Mouse (Mus musculus) hindbrain, embryonic 11.5 days (tissue): ENCODE data around the gene Dnm1. TPM values are rescaled to one million over a fixed set of nuclear protein-coding genes. Genes with fewer than 3 reads are reported as not detected.
"Not testable (repeated sequence)": the region's sequence is repeated elsewhere in the genome, so short reads cannot be mapped to it uniquely, and the experiment has no call there.

Experiments
- ATAC-seq: fragments of 200-750 bp; cut with Nextera tagmentation; 2 replicates; pipeline ENCODE4 v1.8.0; 2017; ENCODE audit warnings: mild to moderate bottlenecking, moderate TSS enrichment, moderate library complexity; ENCODE audit not compliant: low FRiP score
- DNase-seq: peaks from one replicate; pipeline ENCODE4 v3.0.0-alpha.2; 2015; ENCODE audit warnings: low spot score
- H3K27ac ChIP-seq: fragments of 300-500 bp; sonication (generic); 2 replicates; pipeline ENCODE4 v1.5.1; 2014; ENCODE audit warnings: mild to moderate bottlenecking, low read depth, low read length
- H3K27me3 ChIP-seq: fragments of 300-500 bp; sonication (generic); 2 replicates; pipeline ENCODE4 v1.6.1; 2014; ENCODE audit warnings: mild to moderate bottlenecking, low read length, moderate library complexity, mixed read lengths; ENCODE audit not compliant: control insufficient read depth, insufficient read depth
- H3K36me3 ChIP-seq: fragments of 300-500 bp; sonication (generic); 2 replicates; pipeline ENCODE4 v1.6.1; 2014; ENCODE audit warnings: mild to moderate bottlenecking, low read length, moderate library complexity, mixed read lengths; ENCODE audit not compliant: control insufficient read depth, insufficient read depth
- H3K4me1 ChIP-seq: fragments of 300-500 bp; sonication (generic); replicated peaks from 2 replicates; pipeline ENCODE4 v1.6.1; 2014; ENCODE audit warnings: low read length, mixed read lengths; ENCODE audit not compliant: control insufficient read depth, insufficient read depth
- H3K4me2 ChIP-seq: fragments of 300-500 bp; sonication (generic); replicated peaks from 2 replicates; pipeline ENCODE4 v1.6.1; 2014; ENCODE audit warnings: mild to moderate bottlenecking, low read depth, low read length
- H3K4me3 ChIP-seq: fragments of 300-500 bp; sonication (generic); 2 replicates; pipeline ENCODE4 v1.5.1; 2014; ENCODE audit warnings: low read depth, low read length
- H3K9ac ChIP-seq: fragments of 300-500 bp; sonication (generic); 2 replicates; pipeline ENCODE4 v1.6.1; 2014; ENCODE audit warnings: low read depth, low read length
- H3K9me3 ChIP-seq: fragments of 300-500 bp; sonication (generic); 2 replicates; pipeline ENCODE4 v1.6.1; 2016; ENCODE audit warnings: low read length; ENCODE audit not compliant: control insufficient read depth
- WGBS: fragments of 180-500 bp; shearing (Covaris S2); extraction: QIAGEN DNeasy Blood & Tissue Kit; methylation state at CpG from one replicate; pipeline ENCODE4 v1.1.7; 2014; 5-methylcytosine and 5-hydroxymethylcytosine counted together
- polyA plus RNA-seq: library from polyadenylated mRNA; unstranded; fragments of >200 nt; fragmentation: Nextera tagmentation; extraction: Ambion mirVana; gene quantifications from 2 replicates; pipeline ENCODE4 v1.2.1, GENCODE M21; 2014

Gene Dnm1
- polyA plus RNA-seq, 1 experiment from 2014 or later: 22.6 TPM

GRCm38 (mm10) chr2:32367315-32367714 lies 14.2 kb upstream of the Dnm1 start:
- H3K27me3 ChIP-seq: no peaks in the 10 kb centered on the region
- peaks cover 14% of the 10 kb centered on the region for H3K36me3 ChIP-seq
- 90% methylated on average over 5 of the region's 5 CpGs for WGBS
- no peak for DNase-seq
- H3K27ac ChIP-seq: no peak overlapping the region
- H3K4me2 ChIP-seq: no peak overlapping the region
- peaks cover 4% of the 10 kb centered on the region; the same call in 1 of the 2 replicates for H3K4me1 ChIP-seq
- no peak overlapping the region for H3K4me3 ChIP-seq
- no peaks in the 10 kb centered on the region for H3K9me3 ChIP-seq
- H3K9ac ChIP-seq: no peak overlapping the region
- ATAC-seq: no peak

GRCm38 (mm10) chr2:32364121-32364520 lies 11.0 kb upstream of the Dnm1 start:
- Histone ChIP-seq H3K27ac (no peak overlapping the region), H3K27me3 (peaks cover 4% of the 10 kb centered on the region), H3K9me3 (no peaks in the 10 kb centered on the region), H3K9ac (peak overlapping the region; percentile 85; the same call in 1 of the 2 replicates), H3K4me3 (peak overlapping the region; percentile 85), H3K4me1 (peaks cover 4% of the 10 kb centered on the region; the same call in 1 of the 2 replicates), H3K4me2 (peak overlapping the region; percentile 87), H3K36me3 (peaks cover 7% of the 10 kb centered on the region)
- no peak for ATAC-seq
- WGBS: 84% methylated on average over 8 of the region's 8 CpGs
- DNase-seq: no peak

- peak; percentile 33 for ATAC-seq
- WGBS: 11% methylated on average over 19 of the region's 19 CpGs
- no peak for DNase-seq
- no peaks in the 10 kb centered on the region for H3K9me3 ChIP-seq
- peak overlapping the region; percentile 85 for H3K4me3 ChIP-seq
- peaks cover 7% of the 10 kb centered on the region for H3K36me3 ChIP-seq
- peaks cover 4% of the 10 kb centered on the region; the same call in 1 of the 2 replicates for H3K4me1 ChIP-seq
- H3K27me3 ChIP-seq: peaks cover 4% of the 10 kb centered on the region
- H3K9ac ChIP-seq: peak overlapping the region; percentile 85
- H3K4me2 ChIP-seq: peak overlapping the region; percentile 87
- H3K27ac ChIP-seq: peak overlapping the region; percentile 56
Observed at GRCm38 (mm10) chr2:32363376-32364106, 10.4 kb upstream of the Dnm1 start.

- Histone ChIP-seq H3K4me2 (peak overlapping the region; percentile 87), H3K4me1 (peaks cover 4% of the 10 kb centered on the region; the same call in 1 of the 2 replicates), H3K27ac (peak overlapping the region; percentile 56), H3K27me3 (peaks cover 4% of the 10 kb centered on the region), H3K36me3 (peaks cover 7% of the 10 kb centered on the region), H3K9ac (peak overlapping the region; percentile 85), H3K4me3 (peak overlapping the region; percentile 85), H3K9me3 (no peaks in the 10 kb centered on the region)
- peak; percentile 94 for DNase-seq
- under 1% methylated on average over 53 of the region's 53 CpGs for WGBS
- peak; percentile 84 for ATAC-seq
Observed at GRCm38 (mm10) chr2:32362817-32363340, 9.7 kb upstream of the Dnm1 start.

- not testable (repeated sequence) for H3K9ac ChIP-seq, H3K4me1 ChIP-seq
Observed at GRCm38 (mm10) chr2:32362274-32362673, 9.1 kb upstream of the Dnm1 start.

GRCm38 (mm10) chr2:32361437-32361836 lies 8.3 kb upstream of the Dnm1 start:
- Histone ChIP-seq H3K4me1 (peaks cover 4% of the 10 kb centered on the region; the same call in 1 of the 2 replicates), H3K9me3 (no peaks in the 10 kb centered on the region), H3K9ac (peak overlapping the region; percentile 35), H3K4me2 (peak overlapping the region; percentile 56), H3K27me3 (peaks cover 4% of the 10 kb centered on the region), H3K36me3 (0 out of 2 replicates have a peak, but pooled peaks cover 2% of the 10 kb centered on the region), H3K4me3 (peak overlapping the region; percentile 29), H3K27ac (no peak overlapping the region)
- WGBS: 2% methylated on average over 24 of the region's 24 CpGs
- ATAC-seq (peak; percentile 55; the same call in 1 of the 2 replicates), DNase-seq (peak; percentile 66)

More at GRCm38 (mm10) chr2:32362274-32362673, 9.1 kb upstream of the Dnm1 start:
- not testable (repeated sequence) for H3K9me3 ChIP-seq, H3K27me3 ChIP-seq, DNase-seq, H3K36me3 ChIP-seq, ATAC-seq, H3K27ac ChIP-seq
- H3K4me3 ChIP-seq: peak overlapping the region; percentile 85
- peak overlapping the region; percentile 87 for H3K4me2 ChIP-seq
- WGBS: 51% methylated on average over 5 of the region's 5 CpGs

- H3K4me3 ChIP-seq: peak overlapping the region; percentile 29
- peaks cover 4% of the 10 kb centered on the region; the same call in 1 of the 2 replicates for H3K4me1 ChIP-seq
- ATAC-seq (peak; percentile 20; the same call in 1 of the 2 replicates), DNase-seq (peak; percentile 79)
- peaks cover 4% of the 10 kb centered on the region for H3K27me3 ChIP-seq
- no peak overlapping the region for H3K9ac ChIP-seq
- no peaks in the 10 kb centered on the region for H3K9me3 ChIP-seq
- peak overlapping the region; percentile 56 for H3K4me2 ChIP-seq
- 5% methylated on average over 14 of the region's 14 CpGs for WGBS
- 0 out of 2 replicates have a peak, but pooled peaks cover 2% of the 10 kb centered on the region for H3K36me3 ChIP-seq
- H3K27ac ChIP-seq: no peak overlapping the region
Observed at GRCm38 (mm10) chr2:32360741-32361140, 7.6 kb upstream of the Dnm1 start.

GRCm38 (mm10) chr2:32358381-32358780 lies 5.2 kb upstream of the Dnm1 start:
- no peak overlapping the region for H3K9ac ChIP-seq
- no peak for ATAC-seq
- DNase-seq: no peak
- H3K27me3 ChIP-seq: peaks cover 4% of the 10 kb centered on the region
- H3K9me3 ChIP-seq: no peaks in the 10 kb centered on the region
- H3K4me3 ChIP-seq: no peak overlapping the region
- no peak overlapping the region for H3K4me2 ChIP-seq
- WGBS: 71% methylated on average over 10 of the region's 10 CpGs
- H3K36me3 ChIP-seq: no peaks in the 10 kb centered on the region
- no peaks in the 10 kb centered on the region for H3K4me1 ChIP-seq
- no peak overlapping the region for H3K27ac ChIP-seq
